26 mouse cellular contexts compared by ENCODE assay signal in the genomic region with DNA sequence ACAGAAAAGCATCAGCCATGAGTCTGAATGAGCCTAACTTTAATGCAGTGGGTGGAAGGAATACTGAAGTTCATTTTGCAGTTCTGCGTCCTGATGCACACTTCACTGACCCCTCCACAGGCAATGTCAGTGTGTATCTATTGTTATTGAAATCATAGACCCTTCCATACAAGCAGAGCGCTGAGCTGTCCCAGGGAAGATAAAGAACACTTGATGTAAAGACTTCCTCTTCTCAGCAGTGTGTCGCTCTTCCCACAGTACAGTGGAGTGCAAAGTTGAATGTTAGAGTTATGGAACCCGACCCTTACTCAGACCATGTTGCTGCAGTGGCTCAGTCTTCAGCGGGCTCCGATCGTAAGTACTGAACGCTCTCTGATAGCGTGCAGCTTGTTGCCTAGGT.
"Had no signal": no experiment of that assay in that cellular context is flagged by ENCODE, and none has a peak within 500 bp of the region (broad histone marks: within the 10 kb centered on the region; RNA-seq: fewer than 3 reads in every experiment).

No protein-coding gene starts in this region.

- H3K27me3 ChIP-seq: heart, embryonic 13.5 days; heart, embryonic 15.5 days; hindbrain, embryonic 12.5 days; hindbrain, embryonic 15.5 days; kidney, embryonic 15.5 days; limb, embryonic 13.5 days; limb, embryonic 15.5 days; liver, embryonic 12.5 days had no signal

- ATAC-seq: hindbrain, postnatal 0 days; intestine, embryonic 16.5 days; liver, embryonic 12.5 days had no signal

- H3K4me3 ChIP-seq: heart, adult 2 months; heart, embryonic 13.5 days; heart, embryonic 15.5 days; hindbrain, embryonic 12.5 days; hindbrain, embryonic 15.5 days; kidney, embryonic 15.5 days; limb, embryonic 13.5 days; limb, embryonic 15.5 days; liver, embryonic 12.5 days had no signal

- H3K9ac ChIP-seq: heart, embryonic 13.5 days; heart, embryonic 15.5 days; hindbrain, embryonic 12.5 days; hindbrain, embryonic 15.5 days; kidney, embryonic 15.5 days; limb, embryonic 13.5 days; limb, embryonic 15.5 days; liver, embryonic 12.5 days had no signal

- H3K9me3 ChIP-seq: heart, embryonic 13.5 days; heart, embryonic 15.5 days; hindbrain, embryonic 12.5 days; hindbrain, embryonic 15.5 days; kidney, embryonic 15.5 days; limb, embryonic 13.5 days; limb, embryonic 15.5 days; liver, embryonic 12.5 days had no signal

- DNase-seq: gastrocnemius, postnatal 14 days; gastrocnemius, postnatal 36 days; heart, adult 11 months; heart, adult 2 months; heart, postnatal 14 days; heart, postnatal 36 days; kidney, adult 11 months; kidney, adult 2 months; kidney, adult 9 months; kidney, postnatal 14 days; kidney, postnatal 36 days; layer of hippocampus, adult 9-11 months; layer of hippocampus, postnatal 36 days; left cerebral cortex, postnatal 4 days had no signal

- H3K4me2 ChIP-seq: heart, embryonic 11.5 days; heart, embryonic 13.5 days; heart, embryonic 15.5 days; hindbrain, embryonic 12.5 days; hindbrain, embryonic 15.5 days; kidney, embryonic 15.5 days; limb, embryonic 13.5 days; limb, embryonic 15.5 days; liver, embryonic 12.5 days had no signal

- H3K27ac ChIP-seq: heart, adult 2 months; heart, embryonic 13.5 days; heart, embryonic 15.5 days; hindbrain, embryonic 12.5 days; hindbrain, embryonic 15.5 days; hindbrain, postnatal 0 days; kidney, embryonic 15.5 days; kidney, postnatal 0 days; limb, embryonic 13.5 days; limb, embryonic 15.5 days; liver, embryonic 12.5 days had no signal

- H3K4me1 ChIP-seq: heart, embryonic 13.5 days; heart, embryonic 15.5 days; hindbrain, embryonic 12.5 days; hindbrain, embryonic 15.5 days; kidney, embryonic 15.5 days; limb, embryonic 13.5 days; limb, embryonic 15.5 days; liver, embryonic 12.5 days had no signal
